Mouse (Mus musculus) small intestine, adult 2 months (tissue): ENCODE measurements around the gene Gorasp1.

Experiments
- CTCF ChIP-seq: fragments of 200-500 bp; IDR thresholded peaks from 2 replicates; pipeline ENCODE4 v1.5.1; 2012; ENCODE audit warnings: low read depth, mild to moderate bottlenecking, control low read depth, inconsistent platforms, low read length, moderate library complexity, mixed read lengths; ENCODE audit not compliant: insufficient replicate concordance, insufficient read length; ENCODE audit errors: extremely low read depth
- POLR2A ChIP-seq: fragments of 200-500 bp; IDR thresholded peaks from 2 replicates; pipeline ENCODE4 v1.6.1; 2012; ENCODE audit warnings: low read depth, mild to moderate bottlenecking, control low read depth, inconsistent platforms, low read length, moderate library complexity

- no peak for TF ChIP-seq POLR2A
- no peak for TF ChIP-seq CTCF
Measured at GRCm38 (mm10) chr9:119966221-119966910, 29.0 kb upstream of the Gorasp1 start.
